Mouse (Mus musculus) midbrain, embryonic 16.5 days (tissue): ENCODE results near the gene Abhd4. TPM values are rescaled to one million over a fixed set of nuclear protein-coding genes. Genes with fewer than 3 reads are reported as not detected.

Experiments used
- ATAC-seq: fragments of 200-750 bp; cut with Nextera tagmentation; 2 replicates; pipeline ENCODE4 v1.8.0; 2017; ENCODE audit warnings: moderate TSS enrichment
- H3K27ac ChIP-seq: fragments of 300-500 bp; sonication (generic); 2 replicates; pipeline ENCODE4 v1.5.1; 2014; ENCODE audit warnings: mild to moderate bottlenecking, low read length, mixed read lengths
- H3K27me3 ChIP-seq: fragments of 300-500 bp; sonication (generic); 2 replicates; pipeline ENCODE4 v1.6.1; 2014; ENCODE audit warnings: low read depth, low read length, mixed read lengths; ENCODE audit not compliant: control insufficient read depth, insufficient read depth
- H3K36me3 ChIP-seq: fragments of 300-500 bp; sonication (generic); 2 replicates; pipeline ENCODE4 v1.6.1; 2014; ENCODE audit warnings: mild to moderate bottlenecking, low read length, moderate library complexity, mixed read lengths; ENCODE audit not compliant: control insufficient read depth, insufficient read depth
- H3K4me1 ChIP-seq: fragments of 300-500 bp; sonication (generic); 2 replicates; pipeline ENCODE4 v1.6.1; 2014; ENCODE audit warnings: mild to moderate bottlenecking, low read length, mixed read lengths; ENCODE audit not compliant: control insufficient read depth, insufficient read depth
- H3K4me2 ChIP-seq: fragments of 300-500 bp; sonication (generic); 2 replicates; pipeline ENCODE4 v1.6.1; 2014; ENCODE audit warnings: mild to moderate bottlenecking, low read length, mixed read lengths
- H3K4me3 ChIP-seq: fragments of 300-500 bp; sonication (generic); 2 replicates; pipeline ENCODE4 v1.5.1; 2014; ENCODE audit warnings: low read depth, mild to moderate bottlenecking, low read length, moderate library complexity, mixed read lengths
- H3K9ac ChIP-seq: fragments of 300-500 bp; sonication (generic); 2 replicates; pipeline ENCODE4 v1.6.1; 2014; ENCODE audit warnings: low read depth, low read length, mixed read lengths
- H3K9me3 ChIP-seq: fragments of 300-500 bp; sonication (generic); replicated peaks from 2 replicates; pipeline ENCODE4 v1.6.1; 2014; ENCODE audit warnings: mild to moderate bottlenecking, low read length, mixed read lengths; ENCODE audit not compliant: control insufficient read depth, poor library complexity, severe bottlenecking
- WGBS: fragments of 180-500 bp; shearing (Covaris S2); extraction: QIAGEN DNeasy Blood & Tissue Kit; methylation state at CpG from one replicate; pipeline ENCODE4 v1.1.7; 2014; 5-methylcytosine and 5-hydroxymethylcytosine counted together
- polyA plus RNA-seq: library from polyadenylated mRNA; unstranded; fragments of >200 nt; fragmentation: Nextera tagmentation; extraction: Ambion mirVana; gene quantifications from 2 replicates; pipeline ENCODE4 v1.2.1, GENCODE M21; 2015

Gene Abhd4
- polyA plus RNA-seq, 1 experiment from 2014 or later: 58.8 TPM

DNA sequence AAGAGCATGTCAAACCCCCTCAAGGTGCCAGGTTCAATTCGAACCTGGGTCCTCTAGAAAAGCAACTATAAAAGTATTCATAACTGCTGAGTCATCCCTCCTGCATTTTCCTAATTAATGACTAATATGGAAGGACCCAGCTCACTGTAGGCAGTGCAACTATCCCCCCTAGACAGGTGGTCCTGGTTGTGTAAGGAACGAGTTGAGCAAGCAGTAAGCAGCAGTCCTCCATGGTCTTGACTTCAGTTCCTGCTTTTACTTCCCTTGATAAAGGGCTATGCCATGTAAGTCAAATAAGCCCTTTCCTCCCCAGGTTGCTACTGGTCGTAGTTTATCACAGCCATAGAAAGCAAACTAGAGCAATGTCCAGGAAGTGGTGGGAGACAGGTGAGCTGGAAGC, 7.8 kb upstream of the Abhd4 start:
- Histone ChIP-seq H3K27ac (no peak overlapping the region), H3K36me3 (peaks cover 14% of the 10 kb centered on the region), H3K4me2 (no peak overlapping the region), H3K4me3 (no peak overlapping the region), H3K27me3 (no peaks in the 10 kb centered on the region), H3K4me1 (peaks cover 21% of the 10 kb centered on the region), H3K9me3 (no peaks in the 10 kb centered on the region), H3K9ac (no peak overlapping the region)
- WGBS: 92% methylated on average over 3 of the region's 3 CpGs
- ATAC-seq: no peak

DNA sequence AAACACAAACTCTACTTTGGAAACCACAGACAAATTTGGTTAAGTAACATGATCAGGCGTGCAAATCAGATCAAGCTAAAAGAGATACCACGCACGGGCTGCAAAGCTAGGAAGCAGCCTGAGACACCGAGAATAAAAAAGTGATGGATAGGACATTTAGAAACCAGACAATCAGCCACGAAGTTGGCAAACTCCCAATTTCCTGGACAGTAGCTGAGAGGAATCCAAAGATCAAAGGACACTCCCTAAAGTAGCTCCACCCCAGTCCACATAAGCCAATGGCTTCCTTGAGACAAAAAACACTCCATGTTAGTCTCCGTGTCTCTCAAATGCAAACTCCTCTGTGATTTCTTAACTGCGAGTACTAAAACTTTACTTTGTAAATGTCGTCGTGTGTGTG, 4.7 kb upstream of the Abhd4 start:
- no peak overlapping the region for H3K9ac ChIP-seq
- no peak overlapping the region for H3K4me2 ChIP-seq
- no peaks in the 10 kb centered on the region for H3K27me3 ChIP-seq
- no peak overlapping the region for H3K4me3 ChIP-seq
- H3K27ac ChIP-seq: no peak overlapping the region
- H3K4me1 ChIP-seq: peaks cover 29% of the 10 kb centered on the region
- WGBS: 79% methylated on average over 9 of the region's 9 CpGs
- H3K9me3 ChIP-seq: no peaks in the 10 kb centered on the region
- no peaks in the 10 kb centered on the region for H3K36me3 ChIP-seq
- no peak for ATAC-seq

DNA sequence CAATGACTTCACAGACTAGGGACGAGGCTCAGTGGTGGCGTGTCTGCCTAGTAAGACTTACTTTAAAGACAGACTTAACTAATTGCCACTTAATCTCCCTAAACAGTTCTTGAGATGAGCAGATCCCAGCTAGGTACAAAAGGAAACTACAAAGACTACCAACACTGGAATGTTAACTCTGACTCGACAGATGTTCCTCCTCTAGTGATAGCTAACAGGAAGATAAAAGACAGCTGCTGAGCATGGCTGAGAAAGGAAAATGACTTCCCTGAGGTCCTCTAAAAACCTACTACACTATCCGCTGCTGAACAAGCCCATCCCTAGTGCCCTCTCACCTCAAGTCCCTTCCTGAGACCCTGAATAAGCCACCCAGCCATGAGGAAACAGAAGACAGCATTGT, 3.9 kb upstream of the Abhd4 start:
- Histone ChIP-seq H3K4me1 (peaks cover 35% of the 10 kb centered on the region), H3K4me3 (no peak overlapping the region), H3K27me3 (no peaks in the 10 kb centered on the region), H3K36me3 (no peaks in the 10 kb centered on the region), H3K27ac (no peak overlapping the region), H3K9me3 (no peaks in the 10 kb centered on the region), H3K9ac (no peak overlapping the region), H3K4me2 (no peak overlapping the region)
- ATAC-seq: no peak
- WGBS: 77% methylated on average over 4 of the region's 4 CpGs

DNA sequence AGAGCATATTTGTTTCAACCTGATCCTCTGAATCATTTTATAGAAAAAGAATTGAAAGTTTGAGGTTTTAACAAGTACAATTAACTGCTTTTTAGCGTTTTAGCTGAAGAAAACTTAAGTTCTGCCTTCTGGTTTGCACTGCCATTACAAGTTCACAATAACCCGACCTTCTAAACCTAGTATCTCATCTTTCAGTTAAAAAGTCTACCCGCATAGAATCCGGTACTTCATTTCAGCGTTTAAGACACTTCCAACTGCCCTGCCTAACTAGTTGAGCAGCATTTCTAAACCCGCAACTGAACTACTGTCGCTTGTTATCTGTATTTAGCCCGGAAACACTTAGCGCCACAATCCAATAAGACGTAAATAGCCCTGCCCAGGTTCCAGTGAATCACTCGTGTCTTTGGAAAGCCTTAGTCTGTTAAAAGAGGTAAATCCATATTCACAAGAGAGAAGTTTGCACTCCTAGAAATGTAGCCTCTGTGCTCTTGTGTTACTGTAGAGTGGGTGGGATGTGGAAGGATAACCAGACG, 748 bp downstream of the Abhd4 start:
- WGBS: 72% methylated on average over 12 of the region's 12 CpGs
- H3K4me3 ChIP-seq: peak overlapping the region; percentile 50
- ATAC-seq: no peak
- peak overlapping the region; percentile 61 for H3K4me2 ChIP-seq
- H3K36me3 ChIP-seq: no peaks in the 10 kb centered on the region
- H3K27me3 ChIP-seq: no peaks in the 10 kb centered on the region
- H3K27ac ChIP-seq: no peak overlapping the region
- H3K9ac ChIP-seq: no peak overlapping the region
- H3K9me3 ChIP-seq: no peaks in the 10 kb centered on the region
- peaks cover 35% of the 10 kb centered on the region for H3K4me1 ChIP-seq

DNA sequence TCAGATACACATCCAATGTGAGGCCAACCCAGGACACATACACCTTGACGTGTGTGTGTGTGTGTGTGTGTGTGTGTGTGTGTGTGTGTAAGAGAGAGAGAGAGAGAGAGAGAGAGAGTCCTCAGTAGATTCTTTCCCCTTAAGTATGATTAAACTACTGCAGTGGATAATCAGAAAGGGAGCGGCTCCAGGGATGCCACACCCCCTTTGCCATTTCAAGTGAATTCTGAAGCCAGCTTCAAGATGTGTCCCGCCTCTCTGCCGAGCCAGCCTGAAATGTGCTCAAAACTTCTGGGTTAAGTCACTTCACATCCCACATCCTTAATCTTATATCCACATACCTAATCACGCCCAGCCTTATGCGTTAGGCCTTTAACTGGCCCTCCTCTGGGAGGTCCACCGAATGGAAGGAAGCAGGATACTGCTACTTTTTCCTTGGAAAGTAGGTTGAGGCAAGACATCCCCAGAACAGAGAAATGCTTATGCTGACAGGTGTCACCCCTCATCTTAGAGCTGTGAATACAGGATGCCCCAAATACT, 4.2 kb downstream of the Abhd4 start:
- no peaks in the 10 kb centered on the region for H3K36me3 ChIP-seq
- WGBS: 65% methylated on average over 7 of the region's 7 CpGs
- H3K27me3 ChIP-seq: no peaks in the 10 kb centered on the region
- H3K4me2 ChIP-seq: no peak overlapping the region
- H3K9me3 ChIP-seq: no peaks in the 10 kb centered on the region
- H3K9ac ChIP-seq: no peak overlapping the region
- no peak overlapping the region for H3K4me3 ChIP-seq
- no peak overlapping the region for H3K27ac ChIP-seq
- peaks cover 13% of the 10 kb centered on the region for H3K4me1 ChIP-seq
- ATAC-seq: no peak

DNA sequence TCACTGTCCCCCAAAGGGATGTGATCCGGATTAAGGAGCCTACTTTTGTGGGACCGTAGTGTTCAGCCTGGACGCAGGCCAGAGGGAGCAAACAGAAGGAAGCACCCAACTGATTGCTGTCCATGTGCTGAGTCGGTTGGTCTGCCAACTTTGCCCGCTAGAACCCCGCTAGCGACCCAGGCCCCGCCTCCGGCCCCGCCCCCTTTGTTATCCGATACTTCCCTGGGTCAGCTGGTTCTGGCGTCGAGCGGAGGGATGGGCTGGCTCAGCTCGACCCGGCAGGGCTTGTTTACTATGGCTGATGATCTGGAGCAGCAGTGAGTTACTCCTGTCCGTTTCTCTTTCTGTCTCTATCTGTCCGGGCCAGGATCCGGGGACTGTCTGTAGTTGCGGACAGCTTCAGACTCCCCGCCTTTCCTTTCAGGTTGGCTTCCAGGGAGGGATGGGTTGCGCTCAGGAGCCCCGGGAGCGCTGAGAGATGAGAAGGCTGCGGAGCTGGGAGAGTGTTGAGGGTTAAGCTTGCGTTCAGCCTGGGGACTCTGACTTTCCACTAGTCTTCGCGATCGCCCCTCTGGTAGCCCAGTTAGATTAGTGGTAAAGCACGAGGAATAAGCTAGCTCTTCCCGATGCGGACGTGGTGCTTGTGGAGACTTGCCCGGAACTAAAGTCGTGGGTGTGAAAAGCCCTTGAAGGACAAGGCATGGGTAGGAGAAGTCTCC, 5.2 kb downstream of the Abhd4 start:
- H3K27me3 ChIP-seq: no peaks in the 10 kb centered on the region
- H3K4me3 ChIP-seq: peak overlapping the region; percentile 68
- H3K36me3 ChIP-seq: no peaks in the 10 kb centered on the region
- no peaks in the 10 kb centered on the region for H3K9me3 ChIP-seq
- H3K4me1 ChIP-seq: peaks cover 13% of the 10 kb centered on the region
- H3K27ac ChIP-seq: peak overlapping the region; percentile 71
- peak; percentile 88 for ATAC-seq
- peak overlapping the region; percentile 85 for H3K4me2 ChIP-seq
- under 1% methylated on average over 35 of the region's 35 CpGs for WGBS
- peak overlapping the region; percentile 79 for H3K9ac ChIP-seq

DNA sequence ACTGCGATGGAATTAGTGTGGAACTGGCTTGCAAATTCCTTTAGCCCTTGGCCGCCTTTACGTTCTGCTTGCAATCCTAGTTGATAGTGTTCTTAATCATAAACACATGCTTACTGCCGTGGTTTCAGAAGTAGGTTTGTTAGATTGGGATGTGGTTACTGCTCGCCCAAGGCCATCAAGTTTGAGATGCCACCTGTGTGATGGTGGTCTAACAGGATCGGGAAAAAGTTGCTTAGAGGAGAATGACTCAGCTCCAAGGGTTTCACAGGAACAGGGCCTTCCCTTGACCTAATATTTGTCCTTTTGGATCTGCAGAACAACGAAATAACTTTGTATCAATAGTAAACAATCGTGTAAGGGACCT, 5.7 kb downstream of the Abhd4 start:
- Histone ChIP-seq H3K27ac (peak overlapping the region; percentile 71; the same call in 1 of the 2 replicates), H3K36me3 (no peaks in the 10 kb centered on the region), H3K9me3 (no peaks in the 10 kb centered on the region), H3K9ac (peak overlapping the region; percentile 79), H3K4me2 (peak overlapping the region; percentile 85), H3K27me3 (no peaks in the 10 kb centered on the region), H3K4me3 (peak overlapping the region; percentile 68), H3K4me1 (peaks cover 9% of the 10 kb centered on the region)
- WGBS: 24% methylated on average over 8 of the region's 8 CpGs
- no peak for ATAC-seq

DNA sequence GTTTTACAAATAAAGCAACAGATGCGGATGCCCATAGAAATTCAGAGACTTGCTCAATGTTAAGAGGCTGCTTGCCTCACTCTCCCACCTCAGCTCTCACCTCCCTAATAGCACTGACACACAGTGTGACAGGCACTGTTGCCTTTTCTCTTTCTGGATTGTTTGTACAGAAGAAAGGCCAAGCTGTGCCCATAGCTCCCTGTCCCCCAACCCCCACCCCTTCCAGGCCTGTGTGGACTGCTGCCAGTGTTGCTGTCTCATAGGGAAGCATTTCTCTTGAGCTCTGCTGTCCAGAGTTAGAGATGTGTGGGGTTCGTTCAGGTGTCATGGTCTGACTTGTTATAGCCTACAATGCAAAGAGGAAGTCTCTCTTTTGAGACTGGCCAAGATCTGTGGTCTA, 6.2 kb downstream of the Abhd4 start:
- Histone ChIP-seq H3K4me1 (peaks cover 6% of the 10 kb centered on the region), H3K36me3 (no peaks in the 10 kb centered on the region), H3K4me2 (peak overlapping the region; percentile 85), H3K9ac (no peak overlapping the region), H3K27me3 (no peaks in the 10 kb centered on the region), H3K4me3 (no peak overlapping the region), H3K9me3 (no peaks in the 10 kb centered on the region), H3K27ac (no peak overlapping the region)
- 74% methylated on average over 2 of the region's 2 CpGs for WGBS
- no peak for ATAC-seq

DNA sequence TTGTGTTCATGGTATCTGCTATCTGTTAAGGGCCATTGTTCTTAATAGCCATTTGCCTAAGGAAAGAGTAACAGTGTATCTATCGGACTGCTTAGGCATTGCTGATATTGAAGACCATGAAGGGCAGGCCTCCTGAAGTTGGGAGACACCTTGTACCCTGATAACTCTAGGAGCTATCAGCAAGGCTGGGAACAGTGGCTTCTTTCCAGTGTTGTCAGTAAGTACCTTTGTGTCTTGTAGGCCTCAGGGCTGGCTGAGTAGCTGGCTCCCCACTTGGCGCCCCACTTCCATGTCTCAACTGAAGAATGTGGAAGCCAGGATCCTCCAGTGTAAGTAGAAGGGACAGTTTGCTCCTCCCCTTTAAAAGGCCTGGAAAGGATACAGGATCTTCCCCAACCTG, 7.4 kb downstream of the Abhd4 start:
- no peak for ATAC-seq
- no peak overlapping the region for H3K4me2 ChIP-seq
- 97% methylated on average over 2 of the region's 2 CpGs for WGBS

More for the DNA sequence above, 7.4 kb downstream of the Abhd4 start:
- H3K9me3 ChIP-seq: no peaks in the 10 kb centered on the region
- H3K4me1 ChIP-seq: peaks cover 6% of the 10 kb centered on the region
- H3K27ac ChIP-seq: no peak overlapping the region
- no peak overlapping the region for H3K4me3 ChIP-seq
- no peaks in the 10 kb centered on the region for H3K36me3 ChIP-seq
- no peak overlapping the region for H3K9ac ChIP-seq
- no peaks in the 10 kb centered on the region for H3K27me3 ChIP-seq
